Mouse (Mus musculus) lung, adult 18-20 months (tissue): ENCODE measurements around the gene 9530068E07Rik.

Experiments used
- DNase-seq, 2 experiments: peaks; one replicate each; pipeline ENCODE4 v3.0.0; 2022; ENCODE audit warnings: mixed read lengths in 2 of 2

9530068E07Rik gene

GRCm38 (mm10) chr11:52431594-52431993 lies 35.4 kb downstream of the 9530068E07Rik start:
- DNase-seq, result peak; percentile 10 to 28

GRCm38 (mm10) chr11:52432148-52432547 lies 35.9 kb downstream of the 9530068E07Rik start:
- DNase-seq, result no peak

GRCm38 (mm10) chr11:52433076-52433796 lies 37.0 kb downstream of the 9530068E07Rik start:
- peak in 1 of 2 experiments; percentile 29 for DNase-seq

GRCm38 (mm10) chr11:52433797-52434195 lies 37.6 kb downstream of the 9530068E07Rik start:
- DNase-seq, result no peak

- DNase-seq, result no peak
Measured at GRCm38 (mm10) chr11:52435466-52435865, 39.2 kb downstream of the 9530068E07Rik start.

GRCm38 (mm10) chr11:52437123-52437522 lies 40.9 kb downstream of the 9530068E07Rik start:
- peak; percentile 11 to 40 for DNase-seq

GRCm38 (mm10) chr11:52441096-52441495 lies 44.9 kb downstream of the 9530068E07Rik start:
- no peak for DNase-seq

GRCm38 (mm10) chr11:52447242-52447641 lies 51.0 kb downstream of the 9530068E07Rik start:
- peak; percentile 61 to 66 for DNase-seq

- no peak for DNase-seq
Measured at GRCm38 (mm10) chr11:52449004-52449403, 52.8 kb downstream of the 9530068E07Rik start.

GRCm38 (mm10) chr11:52458281-52458680 lies 62.1 kb downstream of the 9530068E07Rik start:
- DNase-seq, result no peak
